Mouse (Mus musculus) midbrain, embryonic 13.5 days (tissue): Measurements from ENCODE around the gene Nomo1. TPM values are rescaled to one million over a fixed set of nuclear protein-coding genes. Genes with fewer than 3 reads are reported as not detected.

Experiments used
- ATAC-seq: fragments of 200-750 bp; cut with Nextera tagmentation; 2 replicates; pipeline ENCODE4 v1.8.0; 2017; ENCODE audit warnings: mild to moderate bottlenecking, moderate TSS enrichment, moderate library complexity
- H3K27ac ChIP-seq: fragments of 300-500 bp; sonication (generic); 2 replicates; pipeline ENCODE4 v1.5.1; 2015; ENCODE audit warnings: inconsistent platforms, mild to moderate bottlenecking, moderate library complexity
- H3K27me3 ChIP-seq: fragments of 300-500 bp; sonication (generic); 2 replicates; pipeline ENCODE4 v1.6.1; 2015; ENCODE audit warnings: mild to moderate bottlenecking, inconsistent platforms
- H3K36me3 ChIP-seq: fragments of 300-500 bp; sonication (generic); 2 replicates; pipeline ENCODE4 v1.6.1; 2015; ENCODE audit warnings: mild to moderate bottlenecking, inconsistent platforms
- H3K4me1 ChIP-seq: fragments of 300-500 bp; sonication (generic); replicated peaks from 2 replicates; pipeline ENCODE4 v1.6.1; 2015; ENCODE audit warnings: inconsistent platforms
- H3K4me2 ChIP-seq: fragments of 300-500 bp; sonication (generic); replicated peaks from 2 replicates; pipeline ENCODE4 v1.6.1; 2015; ENCODE audit warnings: moderate library complexity, mild to moderate bottlenecking, inconsistent platforms
- H3K4me3 ChIP-seq: fragments of 300-500 bp; sonication (generic); replicated peaks from 2 replicates; pipeline ENCODE4 v1.5.1; 2015; ENCODE audit warnings: mild to moderate bottlenecking, inconsistent platforms
- H3K9ac ChIP-seq: fragments of 300-500 bp; sonication (generic); replicated peaks from 2 replicates; pipeline ENCODE4 v1.6.1; 2015; ENCODE audit warnings: mild to moderate bottlenecking, inconsistent platforms
- H3K9me3 ChIP-seq: fragments of 300-500 bp; sonication (generic); 2 replicates; pipeline ENCODE4 v1.6.1; 2016; ENCODE audit warnings: mild to moderate bottlenecking, inconsistent platforms
- WGBS: fragments of 180-500 bp; shearing (Covaris S2); methylation state at CpG from one replicate; pipeline ENCODE4 v1.1.7; 2015; 5-methylcytosine and 5-hydroxymethylcytosine counted together
- polyA plus RNA-seq: library from polyadenylated mRNA; unstranded; fragments of >200 nt; fragmentation: Nextera tagmentation; extraction: Ambion mirVana; gene quantifications from 2 replicates; pipeline ENCODE4 v1.2.1, GENCODE M21; 2015

Gene Nomo1
- polyA plus RNA-seq, 1 experiment from 2014 or later: 37.7 TPM

DNA sequence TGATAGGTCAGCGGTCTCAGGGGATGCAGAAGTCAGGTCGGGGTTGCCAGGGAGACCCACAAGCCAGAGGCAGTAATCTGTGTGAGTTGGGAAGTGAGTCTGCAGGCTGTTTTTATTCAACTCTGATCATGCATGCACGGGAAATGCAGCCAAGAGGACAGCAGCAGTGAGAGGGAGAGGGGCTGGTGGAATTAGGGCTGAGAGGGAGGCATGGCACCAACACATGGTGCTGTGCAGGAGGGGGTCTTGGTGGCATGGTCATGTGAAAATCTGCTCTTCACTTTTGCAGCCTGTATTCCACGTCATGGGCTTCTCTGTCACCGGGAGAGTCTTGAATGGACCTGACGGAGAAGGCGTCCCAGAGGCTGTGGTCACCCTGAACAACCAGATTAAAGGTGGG lies 16.5 kb downstream of the Nomo1 start:
- WGBS: 56% methylated on average over 7 of the region's 7 CpGs
- Histone ChIP-seq H3K4me1 (no peaks in the 10 kb centered on the region), H3K27me3 (no peaks in the 10 kb centered on the region), H3K9me3 (no peaks in the 10 kb centered on the region), H3K4me3 (no peak overlapping the region), H3K4me2 (no peak overlapping the region), H3K9ac (no peak overlapping the region), H3K27ac (no peak overlapping the region), H3K36me3 (peaks cover 82% of the 10 kb centered on the region)
- no peak for ATAC-seq

DNA sequence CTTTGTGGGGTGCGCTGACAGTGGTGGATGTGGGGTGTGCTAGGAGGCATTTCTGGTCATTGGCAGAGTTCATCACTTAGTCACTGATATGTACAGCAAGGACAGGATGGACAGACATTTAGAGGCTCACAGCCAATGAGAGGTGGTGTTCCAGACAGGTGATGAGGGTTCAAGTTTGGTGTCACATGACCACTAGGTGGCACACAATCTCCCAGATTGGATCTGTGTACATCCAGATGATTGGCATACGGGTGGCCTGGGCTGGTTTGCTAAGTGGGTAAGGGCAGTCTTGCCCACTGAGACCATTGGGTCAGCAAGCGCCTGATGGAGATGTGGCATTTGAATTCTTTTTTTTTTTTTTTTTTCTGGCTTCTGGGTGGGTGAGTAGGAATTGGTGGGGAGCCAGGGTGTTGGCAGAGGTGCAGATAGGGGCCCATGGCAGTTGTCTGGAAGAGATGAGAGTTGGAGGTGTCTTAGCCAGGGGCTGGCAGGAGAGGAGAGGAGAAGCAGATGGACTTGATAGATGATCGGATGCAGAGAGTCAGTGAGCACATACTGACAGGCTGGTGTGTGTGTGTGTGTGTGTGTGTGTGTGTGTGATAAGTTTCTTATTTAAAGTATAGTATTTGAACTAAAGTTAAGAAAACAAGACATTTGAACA lies 18.8 kb downstream of the Nomo1 start:
- no peak for ATAC-seq
- no peak overlapping the region for H3K4me2 ChIP-seq
- 92% methylated on average over 4 of the region's 4 CpGs for WGBS
- no peaks in the 10 kb centered on the region for H3K27me3 ChIP-seq
- H3K4me3 ChIP-seq: no peak overlapping the region
- H3K9ac ChIP-seq: no peak overlapping the region
- no peak overlapping the region for H3K27ac ChIP-seq
- H3K9me3 ChIP-seq: no peaks in the 10 kb centered on the region
- no peaks in the 10 kb centered on the region for H3K4me1 ChIP-seq
- peaks cover 84% of the 10 kb centered on the region for H3K36me3 ChIP-seq

DNA sequence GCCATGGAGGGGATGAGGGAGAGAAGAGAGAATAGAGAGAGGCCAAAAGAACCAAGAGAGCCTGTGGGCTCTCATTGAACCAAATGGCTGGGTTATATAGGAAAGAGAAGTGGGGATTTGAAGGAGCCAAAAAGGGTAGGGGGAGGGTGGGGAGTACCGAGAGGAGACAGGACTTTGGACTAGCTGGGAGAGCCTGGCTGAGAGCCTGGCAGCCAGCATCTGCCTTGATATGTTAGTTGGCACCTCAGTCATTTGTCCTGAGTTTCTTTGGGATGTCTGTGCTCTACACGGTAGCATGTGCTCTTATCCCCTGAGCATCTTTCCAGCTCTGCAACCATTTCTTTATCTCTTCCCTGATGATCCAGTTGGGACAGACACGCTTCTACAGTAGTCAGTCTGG lies 20.1 kb downstream of the Nomo1 start:
- no peaks in the 10 kb centered on the region for H3K9me3 ChIP-seq
- 97% methylated on average over 3 of the region's 3 CpGs for WGBS
- peaks cover 84% of the 10 kb centered on the region for H3K36me3 ChIP-seq
- H3K4me3 ChIP-seq: no peak overlapping the region
- ATAC-seq: no peak
- H3K4me1 ChIP-seq: no peaks in the 10 kb centered on the region
- no peak overlapping the region for H3K4me2 ChIP-seq
- H3K9ac ChIP-seq: no peak overlapping the region
- no peak overlapping the region for H3K27ac ChIP-seq
- H3K27me3 ChIP-seq: no peaks in the 10 kb centered on the region

DNA sequence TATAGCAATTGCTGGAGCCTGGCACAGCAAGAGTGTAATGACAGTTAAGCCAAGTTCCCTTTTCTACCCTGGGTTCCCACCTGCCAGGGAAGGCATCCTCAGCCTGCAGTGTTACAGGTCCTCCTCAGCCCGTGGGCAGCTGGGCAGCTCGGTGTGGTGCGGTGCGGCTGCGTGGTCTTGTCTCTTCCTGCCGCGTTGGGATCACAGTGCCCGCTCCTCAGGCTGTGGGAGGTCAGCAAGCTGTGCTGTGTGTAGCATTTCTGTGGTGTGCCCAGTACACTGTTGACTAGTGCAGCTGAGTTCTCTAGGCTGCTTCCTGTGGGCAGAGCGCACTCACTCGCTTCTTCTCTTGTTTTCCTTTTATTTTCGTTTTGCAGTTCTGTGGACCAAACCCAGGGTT lies 25.4 kb downstream of the Nomo1 start:
- Histone ChIP-seq H3K4me2 (no peak overlapping the region), H3K4me3 (no peak overlapping the region), H3K9me3 (no peaks in the 10 kb centered on the region), H3K27me3 (no peaks in the 10 kb centered on the region), H3K9ac (no peak overlapping the region), H3K4me1 (no peaks in the 10 kb centered on the region), H3K36me3 (peaks cover 96% of the 10 kb centered on the region), H3K27ac (no peak overlapping the region)
- no peak for ATAC-seq
- 95% methylated on average over 11 of the region's 11 CpGs for WGBS

DNA sequence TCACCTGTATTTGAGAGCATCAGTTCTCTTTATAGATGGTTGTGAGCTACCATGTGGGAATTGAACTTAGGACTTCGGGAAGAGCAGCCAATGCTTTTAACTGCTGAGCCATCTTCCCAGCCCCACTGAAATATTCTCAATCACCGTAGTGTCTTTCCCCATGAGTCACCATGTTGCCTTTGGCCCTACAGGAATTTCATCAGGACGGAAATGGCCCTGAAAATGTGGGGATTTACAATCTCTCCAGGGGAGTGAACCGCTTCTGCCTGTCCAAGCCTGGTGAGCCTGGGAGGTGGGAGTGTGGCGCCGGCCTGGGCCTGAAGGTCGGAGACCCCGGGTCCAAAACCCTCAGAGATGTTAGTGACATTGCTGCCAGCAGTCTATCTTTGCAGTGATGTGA lies 27.2 kb downstream of the Nomo1 start:
- 92% methylated on average over 8 of the region's 8 CpGs for WGBS
- Histone ChIP-seq H3K9ac (no peak overlapping the region), H3K4me3 (no peak overlapping the region), H3K9me3 (no peaks in the 10 kb centered on the region), H3K4me1 (no peaks in the 10 kb centered on the region), H3K36me3 (peaks cover 94% of the 10 kb centered on the region), H3K27ac (no peak overlapping the region), H3K27me3 (no peaks in the 10 kb centered on the region), H3K4me2 (no peak overlapping the region)
- no peak for ATAC-seq

DNA sequence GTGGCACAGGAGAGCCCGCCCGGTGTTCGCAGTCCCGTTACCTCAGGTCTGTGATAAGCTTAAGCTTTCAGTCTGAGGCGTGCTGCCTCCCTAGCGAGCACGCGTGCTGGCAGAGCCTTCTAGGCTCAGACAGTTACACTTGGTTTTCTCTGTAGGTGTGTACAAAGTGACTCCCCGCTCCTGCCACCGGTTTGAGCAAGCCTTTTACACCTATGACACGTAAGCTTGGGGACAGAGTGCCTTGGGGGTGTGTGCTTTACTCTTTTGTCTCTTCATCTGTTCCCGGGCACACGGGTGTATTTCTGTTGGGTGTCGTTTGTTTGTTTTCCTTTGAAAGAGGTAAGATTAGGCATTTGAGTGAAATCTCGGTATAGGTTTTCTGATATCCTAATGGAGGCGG lies 28.1 kb downstream of the Nomo1 start:
- Histone ChIP-seq H3K9ac (no peak overlapping the region), H3K36me3 (peaks cover 94% of the 10 kb centered on the region), H3K4me1 (no peaks in the 10 kb centered on the region), H3K4me3 (no peak overlapping the region), H3K27me3 (no peaks in the 10 kb centered on the region), H3K4me2 (no peak overlapping the region), H3K27ac (no peak overlapping the region), H3K9me3 (no peaks in the 10 kb centered on the region)
- ATAC-seq: no peak
- 96% methylated on average over 16 of the region's 16 CpGs for WGBS

DNA sequence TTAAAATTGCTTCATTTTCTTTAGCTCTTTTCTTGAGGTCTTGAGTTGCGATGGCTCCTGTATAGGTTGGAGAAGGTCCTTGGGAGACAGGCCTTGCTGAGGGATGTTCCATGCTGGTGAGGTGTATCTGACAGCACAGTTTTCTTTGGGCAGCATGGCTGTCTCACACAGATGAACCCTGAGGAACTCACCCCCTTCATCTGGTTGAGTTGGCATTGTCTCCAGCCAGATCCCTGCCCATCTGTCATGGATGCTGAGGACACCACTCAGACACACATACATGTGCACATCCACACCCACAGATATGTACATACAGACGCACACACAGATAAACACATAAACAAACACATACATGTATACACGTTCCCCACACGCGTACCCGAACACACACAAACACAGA lies 29.8 kb downstream of the Nomo1 start:
- no peak overlapping the region for H3K9ac ChIP-seq
- no peak overlapping the region for H3K4me3 ChIP-seq
- H3K4me1 ChIP-seq: no peaks in the 10 kb centered on the region
- no peak overlapping the region for H3K4me2 ChIP-seq
- ATAC-seq: no peak
- no peak overlapping the region for H3K27ac ChIP-seq
- H3K36me3 ChIP-seq: peaks cover 94% of the 10 kb centered on the region
- 93% methylated on average over 6 of the region's 6 CpGs for WGBS
- no peaks in the 10 kb centered on the region for H3K9me3 ChIP-seq
- H3K27me3 ChIP-seq: no peaks in the 10 kb centered on the region

DNA sequence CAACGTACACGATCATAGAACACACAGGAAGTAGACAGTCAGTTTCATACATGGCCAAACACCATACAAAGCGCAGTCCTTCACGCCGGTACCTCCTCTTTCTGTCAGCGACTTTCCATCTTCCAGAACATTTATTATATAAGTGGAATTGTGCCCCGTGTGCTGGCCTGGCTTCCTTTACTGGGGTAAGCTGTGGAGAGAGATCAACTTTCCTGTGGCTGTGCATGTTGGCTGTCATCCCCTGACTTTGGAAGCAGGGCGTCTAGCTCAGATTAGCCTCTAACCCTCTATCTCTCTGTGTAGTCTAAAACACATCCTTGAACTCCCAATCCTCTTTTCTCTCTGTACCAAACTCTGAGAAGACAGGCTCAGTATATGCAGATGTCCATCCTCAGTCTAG lies 35.3 kb downstream of the Nomo1 start:
- H3K4me2 ChIP-seq: no peak overlapping the region
- no peaks in the 10 kb centered on the region for H3K4me1 ChIP-seq
- no peaks in the 10 kb centered on the region for H3K9me3 ChIP-seq
- peaks cover 97% of the 10 kb centered on the region for H3K36me3 ChIP-seq
- no peak overlapping the region for H3K27ac ChIP-seq
- H3K27me3 ChIP-seq: no peaks in the 10 kb centered on the region
- H3K4me3 ChIP-seq: no peak overlapping the region
- WGBS: 96% methylated on average over 8 of the region's 8 CpGs
- H3K9ac ChIP-seq: no peak overlapping the region
- no peak for ATAC-seq

DNA sequence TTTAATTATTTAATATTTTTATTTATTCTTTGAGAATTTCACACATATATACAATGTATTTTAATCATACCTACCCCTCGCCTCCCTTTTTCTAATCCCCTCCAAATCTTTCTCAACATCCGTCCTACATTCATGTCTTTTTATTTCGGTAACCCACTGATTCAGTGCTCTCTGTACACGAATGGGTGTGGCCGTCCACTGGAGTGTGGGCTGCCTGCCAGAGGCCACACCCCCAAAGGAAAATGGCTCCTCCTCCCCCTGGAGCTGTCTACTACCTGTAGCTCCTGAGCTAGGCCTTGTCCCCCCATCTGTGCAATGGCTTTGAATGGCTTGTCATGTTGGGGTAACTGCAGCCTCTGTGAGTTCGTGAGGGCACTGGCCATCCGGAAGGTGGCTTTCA lies 43.3 kb downstream of the Nomo1 start:
- H3K36me3 ChIP-seq: peaks cover 94% of the 10 kb centered on the region
- H3K27me3 ChIP-seq: no peaks in the 10 kb centered on the region
- no peak overlapping the region for H3K4me3 ChIP-seq
- no peak overlapping the region for H3K4me2 ChIP-seq
- H3K9ac ChIP-seq: no peak overlapping the region
- H3K27ac ChIP-seq: no peak overlapping the region
- 89% methylated on average over 7 of the region's 7 CpGs for WGBS
- ATAC-seq: no peak
- no peaks in the 10 kb centered on the region for H3K9me3 ChIP-seq
- no peaks in the 10 kb centered on the region for H3K4me1 ChIP-seq

DNA sequence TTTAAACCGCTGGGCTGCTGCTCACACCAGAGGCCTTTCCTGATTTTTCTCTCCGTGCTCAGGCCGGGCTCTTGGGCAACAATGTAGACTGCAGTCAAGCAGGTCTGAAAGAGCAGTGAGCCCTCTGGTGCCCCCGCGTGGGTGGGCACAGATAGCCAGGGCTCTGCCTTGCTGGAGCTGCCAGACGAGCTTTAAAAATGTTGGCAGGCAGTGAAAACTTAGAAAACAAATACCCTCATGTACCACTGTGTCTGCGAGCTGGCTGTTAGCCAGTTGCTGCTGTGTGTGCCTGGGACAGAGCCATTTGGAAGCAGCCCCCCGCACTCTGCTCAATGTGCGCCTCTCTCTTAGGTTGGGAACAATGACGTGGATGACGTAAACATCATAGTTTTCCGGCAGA lies 44.2 kb downstream of the Nomo1 start:
- 89% methylated on average over 12 of the region's 12 CpGs for WGBS
- Histone ChIP-seq H3K27ac (no peak overlapping the region), H3K4me1 (no peaks in the 10 kb centered on the region), H3K9me3 (no peaks in the 10 kb centered on the region), H3K4me3 (no peak overlapping the region), H3K27me3 (no peaks in the 10 kb centered on the region), H3K36me3 (peaks cover 94% of the 10 kb centered on the region), H3K4me2 (no peak overlapping the region), H3K9ac (no peak overlapping the region)
- no peak for ATAC-seq

DNA sequence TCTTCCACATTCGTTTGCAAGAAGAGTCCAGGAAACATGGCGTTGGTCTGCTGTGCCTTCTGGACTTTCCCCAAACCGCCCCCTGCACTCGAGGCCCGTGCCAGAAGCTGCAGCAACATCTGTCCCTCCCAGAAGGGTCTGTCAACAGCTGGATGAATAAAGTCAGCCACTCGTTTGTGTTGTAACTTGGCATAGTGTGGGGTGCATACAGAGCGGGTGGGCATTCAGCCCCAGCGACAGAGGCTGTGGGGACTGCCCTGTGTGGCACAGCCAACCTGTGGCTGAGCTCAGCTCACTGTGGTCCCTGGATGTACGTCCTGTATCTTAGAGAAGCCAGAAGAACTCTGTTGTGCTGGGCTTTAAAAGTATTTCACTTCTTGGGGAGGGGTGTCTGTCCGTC lies 50.5 kb downstream of the Nomo1 start:
- Histone ChIP-seq H3K4me2 (no peak overlapping the region), H3K4me3 (no peak overlapping the region), H3K9me3 (0 out of 2 replicates have a peak, but pooled peaks cover 1% of the 10 kb centered on the region), H3K27me3 (no peaks in the 10 kb centered on the region), H3K27ac (no peak overlapping the region), H3K4me1 (no peaks in the 10 kb centered on the region), H3K9ac (no peak overlapping the region), H3K36me3 (peaks cover 61% of the 10 kb centered on the region)
- 91% methylated on average over 10 of the region's 10 CpGs for WGBS
- ATAC-seq: no peak

DNA sequence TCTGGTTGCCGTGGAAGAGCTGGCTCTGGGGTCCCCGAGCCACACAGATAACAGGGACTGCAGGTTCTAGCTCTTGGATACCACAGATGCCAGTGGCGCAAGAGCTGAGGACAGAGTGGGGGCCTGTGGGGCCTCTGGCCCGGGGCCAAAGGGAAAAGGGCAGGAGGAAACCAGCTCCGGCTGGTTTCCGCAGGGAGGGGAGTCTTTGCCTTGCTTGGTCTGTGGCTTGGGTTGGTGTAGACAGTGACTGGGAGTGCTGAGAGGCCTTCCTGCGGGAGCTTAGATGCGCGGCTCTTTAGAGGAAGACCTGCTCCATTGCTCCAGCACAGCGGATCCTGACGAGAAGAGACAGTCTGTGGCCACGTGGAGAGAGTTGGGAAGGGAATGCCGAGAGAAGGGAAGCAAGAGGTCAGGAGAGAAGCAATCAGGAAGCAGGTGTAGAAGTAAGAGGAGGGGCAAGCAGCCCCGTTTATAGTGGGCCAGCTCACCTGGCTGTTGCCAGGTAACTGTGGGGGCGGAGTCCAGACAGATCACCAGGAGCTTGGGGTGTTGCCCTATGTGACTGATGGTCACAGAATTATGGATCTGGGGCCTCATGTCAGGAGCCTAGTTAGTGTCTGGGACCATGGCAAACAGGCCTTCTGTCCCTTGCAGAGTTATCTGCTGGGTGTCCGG lies 51.5 kb downstream of the Nomo1 start:
- WGBS: 79% methylated on average over 16 of the region's 16 CpGs
- ATAC-seq: no peak
- peaks cover 51% of the 10 kb centered on the region for H3K36me3 ChIP-seq
- H3K4me3 ChIP-seq: no peak overlapping the region
- no peak overlapping the region for H3K4me2 ChIP-seq
- no peaks in the 10 kb centered on the region for H3K27me3 ChIP-seq
- 0 out of 2 replicates have a peak, but pooled peaks cover 3% of the 10 kb centered on the region for H3K9me3 ChIP-seq
- H3K27ac ChIP-seq: no peak overlapping the region
- no peaks in the 10 kb centered on the region for H3K4me1 ChIP-seq
- no peak overlapping the region for H3K9ac ChIP-seq

DNA sequence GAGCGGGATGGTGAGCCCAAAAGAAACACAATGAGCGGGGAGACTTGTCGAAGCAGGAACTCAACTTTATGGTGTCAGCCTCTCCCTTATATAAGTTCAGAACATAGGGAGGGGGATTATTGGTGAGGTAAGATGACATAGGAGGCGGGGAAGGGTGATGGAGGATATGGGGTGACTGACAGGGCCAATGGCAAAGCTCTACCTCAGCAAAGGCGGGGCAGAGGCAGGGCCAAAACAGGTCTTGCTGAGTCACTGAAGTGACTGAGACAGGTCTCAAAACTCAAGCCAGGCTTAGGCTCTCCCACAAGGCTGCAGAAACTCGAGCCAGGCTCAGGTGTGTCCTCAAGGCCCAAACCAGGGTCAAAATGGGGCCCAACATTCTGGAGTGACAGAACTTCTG lies 52.9 kb downstream of the Nomo1 start:
- ATAC-seq: no peak
- 88% methylated on average over 6 of the region's 6 CpGs for WGBS

More for the DNA sequence above, 52.9 kb downstream of the Nomo1 start:
- Histone ChIP-seq H3K36me3 (peaks cover 37% of the 10 kb centered on the region), H3K4me1 (no peaks in the 10 kb centered on the region), H3K4me3 (no peak overlapping the region), H3K27me3 (0 out of 2 replicates have a peak, but pooled peaks cover 5% of the 10 kb centered on the region), H3K4me2 (no peak overlapping the region), H3K9ac (no peak overlapping the region), H3K9me3 (0 out of 2 replicates have a peak, but pooled peaks cover 3% of the 10 kb centered on the region), H3K27ac (no peak overlapping the region)
